Mouse (Mus musculus) adrenal gland, postnatal 4 days (tissue): ENCODE results near the gene Cyp3a59. TPM values are rescaled to one million over a fixed set of nuclear protein-coding genes. Genes with fewer than 3 reads are reported as not detected.
"Not testable (repeated sequence)": the region's sequence is repeated elsewhere in the genome, so short reads cannot be mapped to it uniquely, and the experiment has no call there.

Experiments
- DNase-seq, 2 experiments: peaks; one replicate each; pipeline ENCODE4 v3.0.0; 2021 to 2022; ENCODE audit warnings: low spot score in 2 of 2, mixed read lengths in 2 of 2
- long read RNA-seq, 2 experiments: library from polyadenylated mRNA; stranded (forward); transcript quantifications; one replicate each; pipeline ENCODE4 v2.0.0; 2021
- total RNA-seq, 2 experiments: library from RNA; stranded (reverse); gene quantifications; 2 replicates each; pipeline ENCODE4 v1.2.3; 2021

The Cyp3a59 gene
- total RNA-seq: under 1 TPM in 1 of 2 experiments, not detected in 1; 0.42 TPM
- long read RNA-seq, experiment 1, partial matches to known transcripts: 0 of 1 reads
- long read RNA-seq, experiment 1, other reads (novel, unspliced or antisense): 0 of 1 reads
- long read RNA-seq, experiment 2: 0 reads

- DNase-seq: not testable (repeated sequence)
Measured at GRCm38 (mm10) chr5:146078945-146079344, at the start of gene Cyp3a59. Gene Cyp3a59, plus strand, starts transcription at chr5:146079257.

- no peak for DNase-seq
Measured at GRCm38 (mm10) chr5:146070099-146070498, 9.0 kb upstream of the Cyp3a59 start.

GRCm38 (mm10) chr5:146147903-146148302 is 68.8 kb downstream of the Cyp3a59 start:
- no peak for DNase-seq

- no peak for DNase-seq
Measured at GRCm38 (mm10) chr5:146150454-146150853, 71.4 kb downstream of the Cyp3a59 start.

GRCm38 (mm10) chr5:146158326-146158725 is 79.3 kb downstream of the Cyp3a59 start:
- DNase-seq: not testable (repeated sequence)

- DNase-seq: not testable (repeated sequence)
Measured at GRCm38 (mm10) chr5:146160439-146160838, 81.4 kb downstream of the Cyp3a59 start, which contains the start of gene Gm5565. Gene Gm5565, minus strand, starts transcription at chr5:146160539.

Other genes starting within 250 kb of the Cyp3a59 start
- 10 to 100 TPM in 1 of 2 experiments, 1 to 10 TPM in 1; 1.0 to 43.8 TPM for gene Cyp3a11, start 199.3 kb upstream of the Cyp3a59 start, total RNA-seq
- 1 to 10 TPM in 1 of 2 experiments, under 1 TPM in 1; 0.28 to 9.2 TPM for gene Cyp3a25, start 69.6 kb upstream of the Cyp3a59 start, total RNA-seq
- not detected for gene Gm5565, start 81.3 kb downstream of the Cyp3a59 start, total RNA-seq
- gene Gm6309, start 91.5 kb downstream of the Cyp3a59 start, total RNA-seq: not detected
- 1 to 10 TPM; 1.7 to 3.8 TPM for gene 1700001J03Rik, start 106.0 kb downstream of the Cyp3a59 start, total RNA-seq
- 10 to 100 TPM; 55.8 to 58.8 TPM for gene Rnf6, start 142.3 kb downstream of the Cyp3a59 start, total RNA-seq
- 10 to 100 TPM; 73.2 to 76.9 TPM for gene Cdk8, start 152.0 kb downstream of the Cyp3a59 start, total RNA-seq